Mouse (Mus musculus) yolk sac, embryonic 10.5 days (tissue): ENCODE measurements around the gene Ptges3.
"Not testable (repeated sequence)": the region's sequence is repeated elsewhere in the genome, so short reads cannot be mapped to it uniquely, and the experiment has no call there.

Experiments
- DNase-seq: peaks from one replicate; pipeline ENCODE4 v3.0.0-alpha.2; 2017; ENCODE audit warnings: low spot score

The Ptges3 gene

GRCm38 (mm10) chr10:128059207-128059981, 640 bp downstream of the Ptges3 start:
- peak; percentile 73 for DNase-seq

GRCm38 (mm10) chr10:128061109-128061508, 2.4 kb downstream of the Ptges3 start:
- DNase-seq: no peak

- no peak for DNase-seq
These were observed 3.7 kb downstream of the Ptges3 start for GRCm38 (mm10) chr10:128062221-128062989.

- DNase-seq: no peak
These were observed 7.3 kb downstream of the Ptges3 start for GRCm38 (mm10) chr10:128066072-128066471.

- DNase-seq: no peak
These were observed 10.4 kb downstream of the Ptges3 start for GRCm38 (mm10) chr10:128069201-128069600.

- not testable (repeated sequence) for DNase-seq
These were observed 11.7 kb downstream of the Ptges3 start for GRCm38 (mm10) chr10:128070432-128070831.

GRCm38 (mm10) chr10:128078269-128078668, 19.5 kb downstream of the Ptges3 start:
- not testable (repeated sequence) for DNase-seq

GRCm38 (mm10) chr10:128080496-128080895, 21.7 kb downstream of the Ptges3 start:
- no peak for DNase-seq

- DNase-seq: no peak
These were observed 23.2 kb downstream of the Ptges3 start for GRCm38 (mm10) chr10:128081807-128082476.

GRCm38 (mm10) chr10:128082477-128082808, 23.7 kb downstream of the Ptges3 start:
- no peak for DNase-seq

- peak; percentile 98 for DNase-seq
These were observed 24.2 kb downstream of the Ptges3 start, which contains the start of gene Atp5b for GRCm38 (mm10) chr10:128082880-128083421. Gene Atp5b (plus strand): TSS chr10:128083273.

- no peak for DNase-seq
These were observed 24.9 kb downstream of the Ptges3 start for GRCm38 (mm10) chr10:128083688-128084087.

GRCm38 (mm10) chr10:128084160-128084559, 25.4 kb downstream of the Ptges3 start:
- DNase-seq: no peak

- no peak for DNase-seq
These were observed 27.6 kb downstream of the Ptges3 start for GRCm38 (mm10) chr10:128086391-128086790.

GRCm38 (mm10) chr10:128087216-128087615, 28.5 kb downstream of the Ptges3 start:
- not testable (repeated sequence) for DNase-seq

- no peak for DNase-seq
These were observed 29.4 kb downstream of the Ptges3 start for GRCm38 (mm10) chr10:128088181-128088580.

GRCm38 (mm10) chr10:128089842-128090241, 31.1 kb downstream of the Ptges3 start:
- no peak for DNase-seq

GRCm38 (mm10) chr10:128090651-128091563, 32.2 kb downstream of the Ptges3 start:
- DNase-seq: peak; percentile 91

GRCm38 (mm10) chr10:128091564-128092505, 33.1 kb downstream of the Ptges3 start, which contains the start of gene Baz2a:
Gene Baz2a (plus strand): TSS chr10:128091577.
- peak; percentile 90 for DNase-seq
